Mouse (Mus musculus): ENCODE results near the gene Irs1. TPM values are rescaled to one million over a fixed set of nuclear protein-coding genes. Genes with fewer than 3 reads are reported as not detected.

Irs1 gene
- polyA plus RNA-seq, 1 experiment from 2014 or later: 4.0 TPM

DNA sequence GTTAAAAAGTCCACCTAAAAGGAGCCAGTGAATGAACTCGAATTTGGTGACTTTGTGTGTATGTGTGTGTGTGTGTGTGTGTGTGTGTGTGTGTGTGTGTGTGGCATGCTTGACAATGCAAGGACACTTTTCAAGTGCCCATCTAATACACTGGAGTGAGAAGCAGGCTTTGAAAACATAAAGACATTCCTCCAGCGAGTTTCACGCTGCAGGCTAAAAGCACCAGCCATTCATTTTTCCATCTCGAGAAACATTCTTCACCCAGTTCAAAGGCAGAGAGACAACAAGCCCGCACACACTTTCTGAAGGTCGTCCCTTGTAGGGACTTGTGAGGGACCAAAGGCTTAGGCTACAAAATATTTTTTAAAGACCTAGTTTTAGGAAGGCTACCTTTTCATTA lies 17.7 kb downstream of the Irs1 start:
- H3K4me2 ChIP-seq (ENCODE audit: low read length): no peak overlapping the region
- H3K9me3 ChIP-seq (ENCODE audit: control insufficient read depth, low read length): no peaks in the 10 kb centered on the region
- 60% methylated on average over 6 of the region's 6 CpGs for whole genome bisulfite sequencing
- no peaks in the 10 kb centered on the region for H3K27me3 ChIP-seq (replicated peaks; ENCODE audit: control insufficient read depth, insufficient read depth, low read length)
- ATAC-seq (replicated peaks; ENCODE audit: low FRiP score, low TSS enrichment, low read depth): no peak
- no peak overlapping the region for H3K27ac ChIP-seq (ENCODE audit: low read depth)
- 0 out of 2 replicates have a peak, but pooled peaks cover 5% of the 10 kb centered on the region for H3K4me1 ChIP-seq (replicated peaks; ENCODE audit: control insufficient read depth, insufficient read depth, low read length)
- no peak for DNase-seq (ENCODE audit: low spot score)
- H3K36me3 ChIP-seq (ENCODE audit: control insufficient read depth, insufficient read depth, low read length): peaks cover 14% of the 10 kb centered on the region; the same call in 1 of the 2 replicates
- no peak overlapping the region for H3K9ac ChIP-seq (ENCODE audit: low read length)
- H3K4me3 ChIP-seq (ENCODE audit: low read depth, low read length): no peak overlapping the region

DNA sequence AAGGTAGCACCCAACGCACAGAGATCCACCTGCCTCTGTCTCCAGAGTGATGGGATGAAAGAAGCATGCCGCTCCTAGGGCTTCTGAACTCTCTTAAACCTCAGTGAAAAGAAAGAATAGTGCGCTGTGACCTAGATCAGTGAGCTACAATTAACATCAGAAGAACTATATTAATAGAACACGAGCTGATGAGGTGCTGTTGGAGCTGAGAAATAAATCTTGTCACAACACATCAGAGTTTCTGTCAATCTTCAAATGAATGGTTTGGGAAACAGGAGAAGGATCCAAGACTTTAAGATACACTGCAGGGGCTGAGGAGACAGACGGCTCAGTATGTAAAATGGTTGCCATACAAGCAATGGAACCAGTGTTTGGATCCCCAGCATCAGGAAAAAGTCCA lies 19.0 kb downstream of the Irs1 start:
- no peak overlapping the region for H3K9ac ChIP-seq (ENCODE audit: low read length)
- no peak for ATAC-seq (replicated peaks; ENCODE audit: low FRiP score, low TSS enrichment, low read depth)
- 0 out of 2 replicates have a peak, but pooled peaks cover 5% of the 10 kb centered on the region for H3K4me1 ChIP-seq (replicated peaks; ENCODE audit: control insufficient read depth, insufficient read depth, low read length)

DNA sequence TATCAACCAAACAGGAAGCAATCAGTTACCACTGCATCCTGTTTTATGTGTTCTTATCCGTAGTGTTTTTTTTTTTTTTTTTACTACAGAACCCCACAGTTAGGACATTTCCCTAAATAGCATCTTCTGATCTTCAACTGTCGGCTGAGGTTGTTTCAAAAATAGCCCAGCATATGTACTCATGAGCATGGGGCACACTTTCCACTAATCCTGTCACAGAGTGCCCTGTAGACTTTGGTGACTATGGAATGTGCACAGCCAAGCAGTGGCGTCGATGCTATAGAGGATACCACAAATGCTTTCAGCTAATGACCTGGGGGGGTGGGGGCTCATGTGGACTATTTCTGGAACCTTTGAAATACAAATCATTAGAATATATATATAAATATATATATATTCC lies 23.7 kb downstream of the Irs1 start:
- Histone ChIP-seq H3K9ac (ENCODE audit: low read length) (no peak overlapping the region), H3K9me3 (ENCODE audit: control insufficient read depth, low read length) (no peaks in the 10 kb centered on the region), H3K27ac (ENCODE audit: low read depth) (no peak overlapping the region), H3K4me2 (ENCODE audit: low read length) (no peak overlapping the region), H3K27me3 (replicated peaks; ENCODE audit: control insufficient read depth, insufficient read depth, low read length) (no peaks in the 10 kb centered on the region), H3K4me1 (replicated peaks; ENCODE audit: control insufficient read depth, insufficient read depth, low read length) (no peaks in the 10 kb centered on the region), H3K4me3 (ENCODE audit: low read depth, low read length) (no peak overlapping the region), H3K36me3 (ENCODE audit: control insufficient read depth, insufficient read depth, low read length) (no peaks in the 10 kb centered on the region)
- no peak for ATAC-seq (replicated peaks; ENCODE audit: low FRiP score, low TSS enrichment, low read depth)
- DNase-seq (ENCODE audit: low spot score): no peak
- WGBS: 76% methylated on average over 4 of the region's 4 CpGs

More for the DNA sequence above, 19.0 kb downstream of the Irs1 start:
- Histone ChIP-seq H3K9me3 (ENCODE audit: control insufficient read depth, low read length) (no peaks in the 10 kb centered on the region), H3K4me2 (ENCODE audit: low read length) (no peak overlapping the region), H3K4me3 (ENCODE audit: low read depth, low read length) (no peak overlapping the region), H3K27ac (ENCODE audit: low read depth) (no peak overlapping the region), H3K27me3 (replicated peaks; ENCODE audit: control insufficient read depth, insufficient read depth, low read length) (no peaks in the 10 kb centered on the region), H3K36me3 (ENCODE audit: control insufficient read depth, insufficient read depth, low read length) (peaks cover 4% of the 10 kb centered on the region; the same call in 1 of the 2 replicates)
- no peak for DNase-seq (ENCODE audit: low spot score)
- 97% methylated on average over 5 of the region's 5 CpGs for WGBS

DNA sequence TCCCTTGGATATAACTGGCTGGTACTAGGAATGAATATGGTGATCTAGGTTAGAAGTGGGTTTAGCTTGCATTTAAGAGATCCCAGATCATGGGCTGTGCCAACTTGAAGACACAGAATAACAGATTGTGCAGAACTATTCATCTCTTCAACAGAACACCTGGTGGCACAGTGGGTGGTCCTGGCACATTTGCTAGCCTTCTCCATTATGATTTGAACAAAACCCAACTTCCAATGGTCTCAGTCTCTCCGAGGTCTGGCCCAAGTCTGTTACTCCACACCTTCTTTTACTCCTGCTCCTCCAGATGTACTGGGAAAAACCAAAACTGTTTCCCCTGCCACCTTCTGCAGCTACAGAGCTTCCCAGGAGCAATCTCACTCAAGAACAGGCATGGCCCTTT lies 28.9 kb downstream of the Irs1 start:
- 59% methylated on average over 1 of the region's 1 CpGs for WGBS
- H3K9ac ChIP-seq (ENCODE audit: low read length): no peak overlapping the region
- no peaks in the 10 kb centered on the region for H3K9me3 ChIP-seq (ENCODE audit: control insufficient read depth, low read length)
- H3K4me3 ChIP-seq (ENCODE audit: low read depth, low read length): no peak overlapping the region
- no peaks in the 10 kb centered on the region for H3K36me3 ChIP-seq (ENCODE audit: control insufficient read depth, insufficient read depth, low read length)
- ATAC-seq (replicated peaks; ENCODE audit: low FRiP score, low TSS enrichment, low read depth) (no peak), DNase-seq (ENCODE audit: low spot score) (no peak)
- H3K4me2 ChIP-seq (ENCODE audit: low read length): no peak overlapping the region
- H3K4me1 ChIP-seq (replicated peaks; ENCODE audit: control insufficient read depth, insufficient read depth, low read length): peaks cover 2% of the 10 kb centered on the region; the same call in 1 of the 2 replicates
- H3K27ac ChIP-seq (ENCODE audit: low read depth): no peak overlapping the region
- H3K27me3 ChIP-seq (replicated peaks; ENCODE audit: control insufficient read depth, insufficient read depth, low read length): no peaks in the 10 kb centered on the region

DNA sequence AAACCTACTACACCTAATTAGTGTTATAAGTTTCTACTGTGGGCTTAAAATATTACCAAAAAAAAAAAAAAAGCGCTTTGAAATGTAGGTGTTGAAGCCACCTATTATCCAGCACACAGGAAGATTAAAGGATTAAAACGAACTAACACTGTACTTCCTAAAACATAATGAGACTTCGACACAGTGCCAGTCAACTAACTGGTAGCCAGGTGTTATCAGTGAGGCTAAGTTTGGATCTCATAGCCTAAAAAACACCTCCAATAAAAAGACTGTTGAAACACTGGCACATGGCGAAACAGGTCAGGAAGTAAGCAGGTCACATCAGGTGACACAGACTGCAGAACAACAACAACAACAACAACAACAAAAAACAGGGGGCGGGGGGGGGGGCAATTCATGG lies 29.6 kb downstream of the Irs1 start:
- Histone ChIP-seq H3K27me3 (replicated peaks; ENCODE audit: control insufficient read depth, insufficient read depth, low read length) (no peaks in the 10 kb centered on the region), H3K36me3 (ENCODE audit: control insufficient read depth, insufficient read depth, low read length) (no peaks in the 10 kb centered on the region), H3K4me3 (ENCODE audit: low read depth, low read length) (no peak overlapping the region), H3K4me2 (ENCODE audit: low read length) (no peak overlapping the region), H3K27ac (ENCODE audit: low read depth) (no peak overlapping the region), H3K9ac (ENCODE audit: low read length) (no peak overlapping the region), H3K4me1 (replicated peaks; ENCODE audit: control insufficient read depth, insufficient read depth, low read length) (peaks cover 7% of the 10 kb centered on the region), H3K9me3 (ENCODE audit: control insufficient read depth, low read length) (no peaks in the 10 kb centered on the region)
- ATAC-seq (replicated peaks; ENCODE audit: low FRiP score, low TSS enrichment, low read depth) (no peak), DNase-seq (ENCODE audit: low spot score) (no peak)
- WGBS: 82% methylated on average over 5 of the region's 5 CpGs

DNA sequence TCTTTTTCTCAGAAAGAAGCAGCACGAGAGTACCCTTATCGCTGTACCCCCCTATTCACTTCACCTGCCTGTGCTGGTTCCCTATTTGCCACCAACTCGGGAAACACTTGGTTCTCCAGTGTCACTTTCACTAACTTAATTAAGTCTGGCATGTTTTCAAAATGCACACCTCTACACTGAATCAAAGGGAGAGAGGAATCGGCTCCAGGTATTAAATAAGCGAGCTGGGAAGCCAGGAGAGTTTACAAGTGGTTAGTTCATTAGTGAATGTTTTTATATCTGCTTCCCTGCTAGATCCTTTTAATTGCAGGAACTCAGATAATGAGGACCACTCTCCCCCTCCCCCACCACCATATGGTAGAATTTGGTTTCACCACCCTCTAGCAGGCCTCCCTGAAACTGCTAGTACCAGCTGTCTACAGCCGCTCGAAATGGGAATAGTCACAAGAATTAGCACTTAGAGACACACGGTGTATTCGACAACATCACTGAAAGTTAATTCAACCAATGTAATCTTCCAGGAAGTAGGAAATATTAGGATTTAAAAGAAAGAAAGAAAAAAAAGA lies 30.1 kb downstream of the Irs1 start:
- Histone ChIP-seq H3K4me3 (ENCODE audit: low read depth, low read length) (no peak overlapping the region), H3K4me2 (ENCODE audit: low read length) (no peak overlapping the region), H3K9ac (ENCODE audit: low read length) (no peak overlapping the region), H3K4me1 (replicated peaks; ENCODE audit: control insufficient read depth, insufficient read depth, low read length) (peaks cover 7% of the 10 kb centered on the region), H3K36me3 (ENCODE audit: control insufficient read depth, insufficient read depth, low read length) (no peaks in the 10 kb centered on the region), H3K9me3 (ENCODE audit: control insufficient read depth, low read length) (no peaks in the 10 kb centered on the region), H3K27ac (ENCODE audit: low read depth) (no peak overlapping the region), H3K27me3 (replicated peaks; ENCODE audit: control insufficient read depth, insufficient read depth, low read length) (no peaks in the 10 kb centered on the region)
- ATAC-seq (replicated peaks; ENCODE audit: low FRiP score, low TSS enrichment, low read depth) (no peak), DNase-seq (ENCODE audit: low spot score) (no peak)
- 67% methylated on average over 9 of the region's 9 CpGs for WGBS

DNA sequence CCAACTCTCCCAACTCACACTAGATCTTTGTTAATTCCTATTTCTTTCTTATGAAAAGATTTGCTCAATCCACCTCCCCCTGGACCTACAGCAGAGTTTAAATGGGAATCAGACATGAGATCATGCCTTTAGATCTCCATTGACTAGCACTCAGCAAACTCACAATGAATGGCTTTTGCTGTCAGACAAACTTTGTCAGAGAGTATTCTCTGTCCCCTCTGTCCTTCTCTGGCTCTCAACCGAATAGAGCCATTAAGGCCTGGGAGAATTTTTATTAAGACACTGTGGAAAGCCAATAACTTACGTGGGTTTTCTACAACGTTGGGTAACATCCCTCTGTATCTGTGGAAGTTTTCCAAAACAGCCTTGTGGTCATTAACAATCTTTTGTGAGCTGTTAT lies 31.2 kb downstream of the Irs1 start:
- H3K27me3 ChIP-seq (replicated peaks; ENCODE audit: control insufficient read depth, insufficient read depth, low read length): no peaks in the 10 kb centered on the region
- peaks cover 7% of the 10 kb centered on the region for H3K4me1 ChIP-seq (replicated peaks; ENCODE audit: control insufficient read depth, insufficient read depth, low read length)
- no peaks in the 10 kb centered on the region for H3K9me3 ChIP-seq (ENCODE audit: control insufficient read depth, low read length)
- H3K4me3 ChIP-seq (ENCODE audit: low read depth, low read length): no peak overlapping the region
- H3K9ac ChIP-seq (ENCODE audit: low read length): no peak overlapping the region
- no peak overlapping the region for H3K27ac ChIP-seq (ENCODE audit: low read depth)
- ATAC-seq (replicated peaks; ENCODE audit: low FRiP score, low TSS enrichment, low read depth) (no peak), DNase-seq (ENCODE audit: low spot score) (no peak)
- H3K36me3 ChIP-seq (ENCODE audit: control insufficient read depth, insufficient read depth, low read length): no peaks in the 10 kb centered on the region
- 76% methylated on average over 3 of the region's 3 CpGs for WGBS
- H3K4me2 ChIP-seq (ENCODE audit: low read length): no peak overlapping the region

DNA sequence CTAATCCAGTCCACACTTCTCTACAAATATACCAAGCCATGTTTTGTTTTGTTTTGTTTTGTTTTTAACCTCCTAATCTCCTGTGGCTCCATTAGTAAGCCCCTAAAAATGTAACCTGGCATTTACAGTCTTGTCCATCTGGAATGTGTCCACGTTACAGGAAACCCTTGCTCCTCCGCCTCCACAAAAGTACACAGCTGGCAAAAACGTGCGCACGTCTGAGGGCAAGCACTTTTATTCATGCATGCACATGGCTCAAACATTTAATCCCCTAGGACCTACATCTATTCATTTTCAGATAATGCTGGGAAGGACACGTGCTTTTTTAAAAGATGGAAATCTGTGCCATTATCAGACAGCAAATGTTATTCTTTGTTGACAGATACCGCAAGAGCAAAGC lies 32.9 kb downstream of the Irs1 start:
- DNase-seq (ENCODE audit: low spot score) (no peak), ATAC-seq (replicated peaks; ENCODE audit: low FRiP score, low TSS enrichment, low read depth) (no peak)
- Histone ChIP-seq H3K9me3 (ENCODE audit: control insufficient read depth, low read length) (no peaks in the 10 kb centered on the region), H3K27me3 (replicated peaks; ENCODE audit: control insufficient read depth, insufficient read depth, low read length) (no peaks in the 10 kb centered on the region), H3K36me3 (ENCODE audit: control insufficient read depth, insufficient read depth, low read length) (no peaks in the 10 kb centered on the region), H3K4me3 (ENCODE audit: low read depth, low read length) (no peak overlapping the region), H3K4me1 (replicated peaks; ENCODE audit: control insufficient read depth, insufficient read depth, low read length) (peaks cover 7% of the 10 kb centered on the region), H3K9ac (ENCODE audit: low read length) (no peak overlapping the region), H3K27ac (ENCODE audit: low read depth) (no peak overlapping the region), H3K4me2 (ENCODE audit: low read length) (no peak overlapping the region)
- WGBS: 39% methylated on average over 7 of the region's 7 CpGs

DNA sequence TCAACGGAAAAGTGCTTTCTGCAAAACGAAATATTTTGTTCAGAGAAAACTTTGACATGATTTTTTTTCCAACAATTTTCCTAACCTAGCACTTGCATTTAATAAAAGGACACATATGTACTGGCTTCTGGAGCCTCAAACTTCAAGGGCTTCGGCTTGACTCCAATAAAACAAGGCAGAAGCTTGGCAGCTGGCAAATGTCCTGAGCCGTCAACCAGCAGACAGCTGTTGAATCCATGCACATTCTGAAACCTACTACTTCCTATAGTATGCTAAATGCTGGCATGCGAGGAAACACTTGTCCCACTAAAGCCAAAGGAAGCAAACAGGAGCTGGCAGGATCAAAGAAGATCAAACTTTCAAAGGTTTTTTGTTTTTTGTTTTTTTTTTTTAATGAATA lies 33.8 kb downstream of the Irs1 start:
- no peak for ATAC-seq (replicated peaks; ENCODE audit: low FRiP score, low TSS enrichment, low read depth)

More for the DNA sequence above, 33.8 kb downstream of the Irs1 start:
- Histone ChIP-seq H3K9me3 (ENCODE audit: control insufficient read depth, low read length) (no peaks in the 10 kb centered on the region), H3K9ac (ENCODE audit: low read length) (no peak overlapping the region), H3K27ac (ENCODE audit: low read depth) (no peak overlapping the region), H3K4me1 (replicated peaks; ENCODE audit: control insufficient read depth, insufficient read depth, low read length) (peaks cover 7% of the 10 kb centered on the region), H3K4me2 (ENCODE audit: low read length) (no peak overlapping the region), H3K27me3 (replicated peaks; ENCODE audit: control insufficient read depth, insufficient read depth, low read length) (no peaks in the 10 kb centered on the region), H3K36me3 (ENCODE audit: control insufficient read depth, insufficient read depth, low read length) (no peaks in the 10 kb centered on the region), H3K4me3 (ENCODE audit: low read depth, low read length) (no peak overlapping the region)
- 27% methylated on average over 5 of the region's 5 CpGs for WGBS
- peak; percentile 52 for DNase-seq (ENCODE audit: low spot score)
